Mouse (Mus musculus): ENCODE data around the gene Prex1. TPM values are rescaled to one million over a fixed set of nuclear protein-coding genes. Genes with fewer than 3 reads are reported as not detected.

Prex1 gene
- total and polyA plus RNA-seq, 3 experiments, result 11.2 to 35.4 (median 18.2) TPM

DNA sequence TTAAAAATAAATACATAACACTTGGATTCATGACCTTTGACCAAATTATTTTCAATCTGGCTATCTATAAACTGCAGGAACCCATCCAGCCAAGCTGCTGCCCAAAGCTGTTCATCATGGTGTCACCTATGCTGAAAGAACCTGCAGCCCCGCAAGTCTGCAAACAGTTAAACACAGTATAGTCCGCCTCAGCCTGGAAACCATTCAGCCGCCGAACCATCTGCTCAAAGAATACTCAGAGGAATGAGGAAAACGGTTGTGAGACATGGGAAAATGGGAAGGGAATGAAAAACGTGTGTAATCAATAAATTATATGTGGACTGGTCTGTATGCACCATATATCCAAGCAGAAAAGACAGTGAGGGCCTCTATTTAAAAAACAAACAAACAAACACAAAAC, 13.3 kb upstream of the Prex1 start:
- DNase-seq, result no peak

DNA sequence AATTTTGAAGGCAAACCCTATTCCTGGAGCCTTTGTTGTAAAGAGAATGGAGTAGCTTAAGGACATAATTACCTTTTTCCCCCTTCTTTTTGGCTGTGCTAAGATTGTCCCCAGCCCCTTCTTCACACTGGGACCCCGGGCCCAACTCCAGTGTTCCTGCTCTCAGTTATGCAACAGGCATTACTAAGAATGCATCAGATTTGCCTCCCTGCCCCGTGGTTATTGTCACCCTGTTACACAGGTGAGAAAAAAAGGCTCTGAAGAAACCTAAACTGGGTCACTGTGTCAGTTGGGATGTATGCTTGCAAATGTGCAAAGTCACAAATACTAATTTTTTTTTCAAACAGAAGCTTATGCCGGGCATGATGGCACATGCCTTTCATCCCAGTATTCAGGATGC, 6.8 kb upstream of the Prex1 start:
- no peak for DNase-seq

DNA sequence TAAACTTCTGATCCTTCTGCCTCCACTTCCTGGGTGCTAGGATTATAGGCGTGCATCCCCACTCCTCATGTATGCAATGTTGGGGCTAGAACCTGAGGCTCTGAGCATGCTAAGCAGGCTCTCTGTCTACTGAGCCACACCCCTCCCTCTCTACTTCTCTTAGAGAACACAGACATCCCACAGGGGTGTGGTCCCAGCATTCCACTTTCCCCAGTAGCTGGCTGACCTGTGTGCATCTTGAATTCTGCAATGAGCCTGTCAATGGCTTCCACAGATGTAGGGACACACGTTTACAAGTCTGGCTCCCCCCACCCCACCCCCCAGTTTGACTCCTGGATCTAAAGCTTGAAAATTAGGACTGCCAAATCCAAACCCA, 6.3 kb upstream of the Prex1 start:
- DNase-seq, result no peak

DNA sequence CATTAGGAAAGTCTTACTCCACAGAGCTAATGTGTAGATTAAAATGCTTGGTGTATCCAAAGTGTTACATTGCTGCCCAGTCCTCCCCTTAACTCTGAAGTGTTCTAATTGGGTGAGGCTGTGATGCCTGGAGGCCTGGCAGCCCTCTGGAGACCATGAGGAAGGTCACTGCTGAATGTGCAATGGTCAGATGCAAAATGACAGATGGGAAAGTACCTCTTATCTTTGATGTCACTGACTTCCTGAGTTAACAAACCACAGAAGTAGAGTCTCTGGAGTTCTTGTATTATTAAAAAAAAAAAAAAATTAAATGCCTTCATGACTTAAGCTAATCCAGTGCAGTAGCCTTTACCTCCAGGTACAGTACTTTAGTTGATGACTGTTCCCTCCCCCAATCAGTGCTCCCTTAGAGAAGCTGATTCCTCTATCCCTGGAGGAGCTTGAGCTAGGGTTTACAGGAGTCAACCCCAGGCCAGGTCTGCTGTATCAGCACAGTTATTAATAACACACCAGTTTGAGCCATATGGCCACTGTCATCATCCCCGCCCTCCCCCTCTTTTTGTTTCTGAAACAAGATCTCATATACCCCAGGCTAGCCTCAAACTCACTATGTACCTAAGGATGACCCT, 5.8 kb upstream of the Prex1 start:
- no peak for DNase-seq

- DNase-seq, result no peak
Measured at GRCm38 (mm10) chr2:166716067-166716466, 2.4 kb upstream of the Prex1 start.

GRCm38 (mm10) chr2:166714427-166714699, 731 bp upstream of the Prex1 start:
- peak; percentile 25 for DNase-seq

GRCm38 (mm10) chr2:166712801-166713689, 587 bp downstream of the Prex1 start:
- DNase-seq, result no peak

DNA sequence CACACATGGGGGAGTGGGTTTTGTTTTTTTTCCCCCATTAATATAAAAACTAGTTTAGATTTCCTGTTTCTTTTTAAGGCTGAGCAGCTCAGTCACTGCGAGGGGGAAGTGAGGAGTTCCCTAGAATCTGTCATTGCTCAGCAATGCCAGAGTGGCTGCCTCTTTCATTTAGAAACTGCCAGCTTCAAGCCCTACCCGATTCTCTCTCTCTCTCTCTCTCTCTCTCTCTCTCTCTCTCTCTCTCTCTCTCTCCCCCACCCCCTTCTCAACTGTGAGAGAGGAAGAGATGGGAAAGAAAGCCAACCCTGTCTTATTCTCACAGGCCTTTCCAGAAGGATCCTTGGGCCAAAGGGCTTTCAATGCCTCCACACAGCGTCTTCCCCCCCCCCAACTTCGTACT, 1.3 kb downstream of the Prex1 start:
- no peak for DNase-seq

- DNase-seq, result no peak
Measured at GRCm38 (mm10) chr2:166711681-166712132, 1.9 kb downstream of the Prex1 start.

DNA sequence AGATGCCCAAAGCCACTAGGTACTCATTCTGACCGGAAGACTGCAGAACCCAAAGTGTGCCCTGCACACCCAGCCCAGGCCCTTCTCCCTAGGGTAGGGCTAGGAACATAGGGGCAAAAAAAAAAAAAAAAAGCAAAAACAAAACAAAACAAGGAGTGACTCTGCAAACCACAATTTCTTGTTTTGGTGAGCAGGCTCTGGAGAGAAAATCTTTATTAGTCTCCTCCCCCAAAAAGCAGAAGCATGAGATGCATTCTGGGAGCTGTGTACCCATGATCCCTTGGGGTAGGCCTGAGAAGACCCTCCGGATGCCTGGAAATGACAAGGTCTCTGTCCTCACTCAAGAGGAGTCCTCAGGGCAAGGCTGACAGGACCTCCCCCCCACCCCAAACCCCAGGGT, 3.7 kb downstream of the Prex1 start:
- DNase-seq, result no peak

DNA sequence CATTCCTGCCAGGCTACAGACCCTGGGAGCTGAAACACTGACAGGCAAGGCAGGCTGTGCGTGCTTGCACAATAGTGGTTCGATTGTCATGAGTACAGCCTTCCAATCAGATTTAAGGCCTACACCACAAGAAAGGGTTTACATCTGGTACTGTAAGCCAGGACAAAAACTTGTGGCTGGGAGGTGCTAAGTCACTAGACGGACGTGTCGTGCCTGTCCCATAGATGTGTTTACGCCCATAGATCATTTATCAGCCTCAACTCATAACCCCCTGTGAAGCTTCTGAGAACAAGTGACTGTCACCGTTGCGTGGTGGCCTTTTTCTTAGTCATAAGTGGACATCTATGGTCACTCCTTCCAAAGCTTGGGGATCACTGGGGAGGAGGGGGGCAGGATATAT, 5.3 kb downstream of the Prex1 start:
- no peak for DNase-seq

DNA sequence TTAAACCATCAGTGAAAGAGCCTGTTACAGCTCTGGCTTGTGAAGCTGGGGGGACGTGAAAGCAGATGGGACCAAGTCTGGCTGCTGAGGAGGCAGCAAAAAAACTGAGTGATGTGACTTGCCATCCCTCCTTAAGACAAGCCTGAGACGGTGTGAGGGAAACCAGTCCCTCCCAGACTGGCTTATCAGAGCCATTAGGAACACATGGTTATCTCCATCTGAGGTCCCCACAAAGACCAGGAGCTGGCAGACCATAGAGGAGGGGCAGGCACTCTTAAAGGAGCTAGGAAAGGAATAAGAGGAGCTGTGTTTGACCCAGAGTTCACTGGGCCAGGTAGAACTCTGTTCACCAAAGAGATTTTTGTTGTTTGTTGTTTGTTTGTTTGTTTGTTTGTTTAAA, 7.1 kb downstream of the Prex1 start:
- DNase-seq, result no peak

GRCm38 (mm10) chr2:166703491-166703890, 10.1 kb downstream of the Prex1 start:
- DNase-seq, result no peak

DNA sequence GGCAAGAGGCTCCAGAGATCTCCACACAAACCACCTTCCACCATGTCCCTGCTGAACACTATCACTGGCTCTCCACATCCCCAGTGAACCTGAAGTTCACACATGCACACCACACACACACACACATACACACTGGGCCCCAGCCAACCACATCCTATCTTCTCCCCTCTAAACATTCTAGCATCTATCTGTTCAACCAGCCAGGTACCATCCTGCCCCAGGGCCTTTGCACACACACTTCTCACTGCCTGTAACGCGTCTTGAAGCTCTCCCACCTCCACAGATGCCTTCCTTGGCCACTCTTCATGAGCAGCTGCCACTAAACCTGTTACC, 11.6 kb downstream of the Prex1 start:
- no peak for DNase-seq

DNA sequence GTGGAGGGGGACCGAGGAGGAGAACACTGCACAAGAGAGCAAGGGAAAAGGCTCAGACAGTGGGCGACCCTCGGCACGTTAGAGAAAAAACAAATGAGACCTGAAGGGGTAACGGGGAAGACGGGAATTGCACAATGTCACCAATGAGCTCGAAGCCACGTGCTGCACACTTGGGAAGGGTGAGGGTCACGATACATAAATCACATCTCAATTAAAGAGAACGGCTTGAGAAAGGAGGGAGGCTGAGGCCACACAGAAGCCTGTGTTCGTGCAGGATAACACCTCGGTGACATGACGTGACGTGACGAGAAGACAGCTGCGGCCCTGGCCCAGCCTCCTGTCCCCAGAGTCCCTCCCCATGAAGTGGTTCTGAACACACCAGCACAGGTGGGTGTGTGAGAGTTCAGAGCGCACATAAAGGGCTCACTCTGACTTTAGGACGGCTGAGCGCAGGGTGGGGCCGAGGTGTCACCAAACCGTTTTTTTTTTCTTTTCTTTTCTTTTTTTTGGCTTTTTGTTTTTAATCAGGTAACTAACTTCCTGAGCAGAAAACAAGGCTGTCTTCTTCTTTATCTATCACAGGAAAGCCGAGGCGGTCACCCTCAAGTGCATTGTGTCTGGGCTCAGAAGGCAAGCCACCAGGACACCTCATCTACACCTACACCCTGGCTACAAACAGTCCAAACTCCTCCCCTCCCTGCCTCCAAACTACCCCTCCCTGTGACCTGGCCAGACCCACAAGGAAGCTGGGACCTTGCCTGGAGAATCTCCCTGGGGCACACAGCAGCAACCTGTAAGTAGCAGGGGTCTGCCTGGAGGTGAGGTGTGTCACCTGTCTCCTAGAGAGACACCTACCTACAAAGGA, 12.2 kb downstream of the Prex1 start:
- DNase-seq, result no peak

- DNase-seq, result no peak
Measured at GRCm38 (mm10) chr2:166700732-166701131, 12.9 kb downstream of the Prex1 start.

- no peak for DNase-seq
Measured at GRCm38 (mm10) chr2:166700116-166700515, 13.5 kb downstream of the Prex1 start.

DNA sequence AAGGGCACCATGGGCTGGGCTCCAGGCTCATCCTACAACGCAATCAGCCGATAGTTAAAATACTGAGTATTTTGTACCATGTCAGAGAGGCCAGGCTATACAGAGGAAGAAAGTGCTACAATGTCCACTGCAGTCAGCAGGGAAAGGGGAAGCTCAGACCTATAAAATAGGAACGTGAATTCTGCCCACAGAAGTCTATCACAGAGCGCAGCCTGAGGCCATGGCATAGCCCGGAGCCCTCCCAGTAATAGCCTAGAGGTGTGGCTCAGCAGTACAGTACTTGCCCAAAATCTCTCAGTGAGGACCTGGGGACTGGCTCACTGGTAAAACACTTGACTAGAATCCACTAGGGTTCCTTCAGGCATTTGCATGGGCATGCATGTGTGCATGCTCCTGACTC, 14.1 kb downstream of the Prex1 start:
- DNase-seq, result no peak

GRCm38 (mm10) chr2:166694616-166695015, 19.0 kb downstream of the Prex1 start:
- no peak for DNase-seq

DNA sequence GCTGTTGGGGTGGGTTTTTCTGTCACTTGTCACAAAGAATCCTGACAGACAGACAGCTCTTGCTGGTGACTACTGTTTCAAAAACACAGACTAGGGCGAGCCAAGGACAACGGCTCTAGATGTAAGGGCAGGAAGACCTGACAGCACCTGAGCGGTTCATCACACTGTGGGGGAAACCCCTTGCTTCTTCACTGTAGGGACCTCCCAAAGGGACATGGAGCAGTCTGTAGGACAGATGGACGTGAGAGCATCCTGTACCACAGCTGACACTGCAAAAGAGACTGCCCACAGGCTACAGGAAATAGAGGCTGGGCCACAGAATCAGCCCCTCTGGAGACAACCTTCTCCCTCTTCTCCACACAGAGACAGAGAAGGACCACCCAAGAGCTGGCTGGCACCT, 20.2 kb downstream of the Prex1 start:
- no peak for DNase-seq

- DNase-seq, result no peak
Measured at GRCm38 (mm10) chr2:166691602-166692509, 21.8 kb downstream of the Prex1 start.

- DNase-seq, result peak; percentile 21
Measured at GRCm38 (mm10) chr2:166686917-166687316, 26.7 kb downstream of the Prex1 start.

Measured in adrenal gland, adult 2 months (tissue).